Mouse (Mus musculus) effector memory CD4-positive, alpha-beta T cell, adult 7 months (primary cell): ENCODE results near the gene Stac3. TPM values are rescaled to one million over a fixed set of nuclear protein-coding genes. Genes with fewer than 3 reads are reported as not detected.

Experiments used
- polyA plus RNA-seq: library from polyadenylated mRNA; unstranded; fragments of 100-300 nt; shearing (Covaris generic); gene quantifications from one replicate; pipeline ENCODE4 v1.2.1, GENCODE M21; 2017

The Stac3 gene
- polyA plus RNA-seq, result not detected

GRCm38 (mm10) chr10:127500894-127501893, at the start of gene Stac3:
Gene Stac3, plus strand, starts transcription at chr10:127501686.

GRCm38 (mm10) chr10:127514764-127515163, 13.3 kb downstream of the Stac3 start, which contains the start of gene Ndufa4l2:
Gene Ndufa4l2, plus strand, starts transcription at chr10:127514967.

GRCm38 (mm10) chr10:127522088-127522581, 20.6 kb downstream of the Stac3 start, which contains the start of gene Shmt2:
Gene Shmt2, minus strand, starts transcription at chr10:127522444.

GRCm38 (mm10) chr10:127534036-127534928, 32.8 kb downstream of the Stac3 start, which contains the start of gene Nxph4:
Gene Nxph4, minus strand, starts transcription at chr10:127534559.

Other genes with a start within 250 kb of the Stac3 start
- gene Kif5a, start 238.3 kb upstream of the Stac3 start, polyA plus RNA-seq, result 0.06 TPM
- gene Dctn2, start 235.3 kb upstream of the Stac3 start, polyA plus RNA-seq, result 69.5 TPM
- 3.4 TPM for gene Mbd6, start 212.7 kb upstream of the Stac3 start, polyA plus RNA-seq
- 59.8 TPM for gene Mars, start 189.9 kb upstream of the Stac3 start, polyA plus RNA-seq
- gene Arhgap9, start 179.7 kb upstream of the Stac3 start, polyA plus RNA-seq, result 174 TPM
- gene Gli1, start 159.7 kb upstream of the Stac3 start, polyA plus RNA-seq, result not detected
- gene Inhbe, start 147.3 kb upstream of the Stac3 start, polyA plus RNA-seq, result not detected
- gene Inhbc, start 131.3 kb upstream of the Stac3 start, polyA plus RNA-seq, result not detected
- gene R3hdm2, start 121.4 kb upstream of the Stac3 start, polyA plus RNA-seq, result 34.5 TPM
- gene Ndufa4l2, start 13.3 kb downstream of the Stac3 start, polyA plus RNA-seq, result not detected
- 63.9 TPM for gene Shmt2, start 20.8 kb downstream of the Stac3 start, polyA plus RNA-seq
- not detected for gene Nxph4, start 32.9 kb downstream of the Stac3 start, polyA plus RNA-seq
- 1.8 TPM for gene Lrp1, start 119.5 kb downstream of the Stac3 start, polyA plus RNA-seq
- gene Stat6, start 141.3 kb downstream of the Stac3 start, polyA plus RNA-seq, result 259 TPM
- gene Nemp1, start 165.2 kb downstream of the Stac3 start, polyA plus RNA-seq, result 9.7 TPM
- gene Nab2, start 166.9 kb downstream of the Stac3 start, polyA plus RNA-seq, result 29.2 TPM
- gene Myo1a, start 203.5 kb downstream of the Stac3 start, polyA plus RNA-seq, result 0.40 TPM
- gene Tac2, start 222.8 kb downstream of the Stac3 start, polyA plus RNA-seq, result not detected
- gene Zbtb39, start 237.9 kb downstream of the Stac3 start, polyA plus RNA-seq, result 0.44 TPM